Mouse (Mus musculus) CH12F3 (cell line): ENCODE data around the gene Mboat2.

Source experiments
- in situ Hi-C: fragments of 300-500 bp; cut with MboI; formaldehyde crosslinking; loops from 2 replicates; pipeline ENCODE4 v1.14.3; 2020; ENCODE audit warnings: low sequenced_read_pairs

Mboat2 gene

DNA sequence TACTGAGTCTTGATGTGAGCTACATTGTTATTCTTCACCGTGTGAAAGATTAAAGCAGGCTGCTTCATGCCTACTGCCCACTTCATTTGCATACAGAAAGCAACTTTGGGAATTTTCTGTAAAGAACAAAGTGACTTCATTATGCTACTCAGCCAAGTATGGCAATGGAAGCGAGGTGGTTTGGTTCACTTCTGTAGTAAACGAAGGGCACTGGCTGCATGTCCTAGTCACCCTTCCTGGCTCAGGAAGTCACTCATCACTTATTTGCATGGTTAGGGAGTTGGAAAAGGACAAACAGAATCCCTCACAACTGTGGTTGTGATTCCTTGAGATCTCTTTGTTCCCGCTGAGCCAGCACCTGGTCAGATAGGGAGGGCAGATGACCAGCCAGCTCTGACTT is 66.7 kb downstream of the Mboat2 start:
- in situ Hi-C loops, result no loop called here

GRCm38 (mm10) chr12:24898226-24898625 is 67.5 kb downstream of the Mboat2 start:
- in situ Hi-C loops, result no loop called here

GRCm38 (mm10) chr12:24899636-24900035 is 69.0 kb downstream of the Mboat2 start:
- in situ Hi-C loops, result no loop called here

DNA sequence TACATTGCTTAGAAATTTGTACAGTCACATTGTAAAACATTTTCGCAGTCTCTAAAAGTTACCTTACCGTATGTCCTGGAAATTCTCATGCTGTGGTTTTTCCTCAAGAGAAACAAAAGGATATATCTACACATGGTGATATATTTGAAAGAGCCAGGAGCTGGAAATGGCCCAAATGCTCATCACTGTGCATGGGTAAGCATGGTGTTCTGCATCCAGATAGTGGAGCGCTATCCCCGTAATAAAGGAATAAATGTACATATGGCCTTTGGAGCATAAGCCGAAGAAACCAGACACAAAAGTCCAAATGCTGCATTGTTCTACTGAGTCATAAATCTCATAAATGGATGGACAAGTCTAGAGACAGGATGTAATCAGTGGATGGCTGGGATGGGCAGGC is 72.1 kb downstream of the Mboat2 start:
- in situ Hi-C loops, result no loop called here

GRCm38 (mm10) chr12:24907894-24908293 is 77.2 kb downstream of the Mboat2 start:
- in situ Hi-C loops, result no loop called here

- in situ Hi-C loops, result no loop called here
Measured at GRCm38 (mm10) chr12:24909679-24910078, 79.0 kb downstream of the Mboat2 start.

DNA sequence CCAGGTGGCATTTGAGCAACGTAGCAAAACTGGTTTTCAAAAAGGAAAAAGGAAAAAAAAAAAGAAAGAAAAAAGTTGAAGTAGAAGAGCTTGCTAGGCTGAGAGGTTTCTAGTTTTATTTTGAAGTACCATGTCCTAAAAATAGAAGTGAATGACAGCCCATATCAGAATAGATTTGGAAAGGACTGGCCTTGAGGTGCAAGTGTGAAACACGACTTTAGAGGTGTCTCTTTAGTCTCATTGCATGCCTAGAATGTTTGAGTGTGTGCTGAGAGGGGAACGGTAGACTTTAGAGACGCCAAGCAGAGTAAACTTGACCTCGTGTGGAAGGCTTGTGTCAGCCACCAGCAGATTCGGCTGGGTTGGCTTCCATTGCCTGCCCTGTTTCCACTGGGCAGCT is 81.5 kb downstream of the Mboat2 start:
- in situ Hi-C loops, result no loop called here

DNA sequence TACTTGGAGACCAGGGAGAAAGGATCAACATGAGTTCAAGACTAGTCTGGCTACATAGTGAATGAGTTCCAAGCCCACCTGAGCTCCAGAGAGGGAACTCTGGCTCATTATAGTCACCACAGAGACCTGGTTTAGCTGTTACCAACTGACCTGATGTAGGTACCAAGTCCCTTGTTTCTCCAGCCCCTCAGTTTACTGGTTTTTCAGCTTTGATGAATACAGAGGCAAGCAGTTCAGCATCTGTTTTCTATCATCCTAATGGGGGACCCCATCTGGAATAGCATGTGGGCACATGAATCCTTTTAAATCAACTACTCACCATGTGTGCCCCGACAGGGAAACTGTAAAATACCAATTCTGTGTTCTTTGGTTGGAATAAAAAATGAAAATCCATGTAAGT is 82.2 kb downstream of the Mboat2 start:
- in situ Hi-C loops, result no loop called here

GRCm38 (mm10) chr12:24918575-24919262 is 88.0 kb downstream of the Mboat2 start:
- in situ Hi-C loops, result no loop called here

- in situ Hi-C loops, result no loop called here
Measured at GRCm38 (mm10) chr12:24920861-24921260, 90.2 kb downstream of the Mboat2 start.

DNA sequence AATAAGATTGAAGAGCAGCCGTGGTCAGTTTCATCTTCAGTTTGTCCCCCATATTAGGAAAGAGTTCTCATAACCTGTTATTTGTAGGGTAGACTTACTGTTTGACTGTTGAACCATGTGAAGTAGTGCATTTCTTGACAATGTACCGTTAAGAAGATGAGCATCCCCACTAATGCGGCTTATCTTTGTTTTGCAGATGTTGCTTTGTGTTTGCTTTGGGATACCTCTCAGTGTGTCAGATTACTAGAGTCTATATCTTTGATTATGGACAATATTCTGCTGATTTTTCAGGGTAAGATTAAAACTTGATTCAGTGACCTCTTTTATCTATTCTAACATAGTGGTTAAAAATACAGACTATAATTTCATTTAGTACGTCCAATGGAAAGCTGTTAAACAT is 93.3 kb downstream of the Mboat2 start:
- in situ Hi-C loops, result no loop called here

DNA sequence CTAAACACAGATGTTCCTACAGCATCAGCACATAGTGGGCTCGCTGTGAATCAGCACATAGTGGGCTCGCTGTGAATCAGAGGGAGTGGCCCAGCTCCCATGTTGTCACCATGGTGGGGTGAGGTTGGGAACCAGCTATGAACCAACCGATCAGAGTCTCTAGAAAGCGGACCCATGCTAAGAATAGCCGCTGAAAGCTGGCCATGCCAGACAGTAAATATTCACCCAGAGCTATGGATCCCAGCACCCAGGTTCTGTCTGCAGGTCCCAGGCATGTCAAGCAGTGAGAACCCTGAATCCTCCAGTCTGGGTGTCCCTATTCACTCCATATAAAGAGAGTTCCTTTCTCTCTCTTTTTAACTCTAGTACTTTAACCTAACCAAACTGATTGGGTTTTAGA is 94.6 kb downstream of the Mboat2 start:
- in situ Hi-C loops, result no loop called here

DNA sequence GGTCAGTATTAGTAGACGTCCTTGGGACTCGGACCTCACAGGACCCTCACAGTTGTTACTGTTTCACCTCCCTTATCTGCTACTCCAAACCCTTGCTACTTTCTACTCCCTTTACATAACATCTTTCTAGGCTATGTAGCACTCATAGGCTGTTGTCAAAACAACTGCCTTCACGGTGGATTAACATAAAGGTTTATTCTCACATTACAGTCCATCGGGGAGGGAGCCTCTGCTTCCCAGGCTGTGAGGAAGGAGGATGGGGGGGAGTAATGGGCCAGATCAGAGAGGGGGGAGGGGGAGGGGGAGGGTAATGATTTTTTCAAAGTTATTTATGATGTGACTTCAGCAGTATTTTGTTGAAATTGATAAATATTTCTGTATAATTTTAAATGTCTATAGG is 95.0 kb downstream of the Mboat2 start:
- in situ Hi-C loops, result no loop called here

DNA sequence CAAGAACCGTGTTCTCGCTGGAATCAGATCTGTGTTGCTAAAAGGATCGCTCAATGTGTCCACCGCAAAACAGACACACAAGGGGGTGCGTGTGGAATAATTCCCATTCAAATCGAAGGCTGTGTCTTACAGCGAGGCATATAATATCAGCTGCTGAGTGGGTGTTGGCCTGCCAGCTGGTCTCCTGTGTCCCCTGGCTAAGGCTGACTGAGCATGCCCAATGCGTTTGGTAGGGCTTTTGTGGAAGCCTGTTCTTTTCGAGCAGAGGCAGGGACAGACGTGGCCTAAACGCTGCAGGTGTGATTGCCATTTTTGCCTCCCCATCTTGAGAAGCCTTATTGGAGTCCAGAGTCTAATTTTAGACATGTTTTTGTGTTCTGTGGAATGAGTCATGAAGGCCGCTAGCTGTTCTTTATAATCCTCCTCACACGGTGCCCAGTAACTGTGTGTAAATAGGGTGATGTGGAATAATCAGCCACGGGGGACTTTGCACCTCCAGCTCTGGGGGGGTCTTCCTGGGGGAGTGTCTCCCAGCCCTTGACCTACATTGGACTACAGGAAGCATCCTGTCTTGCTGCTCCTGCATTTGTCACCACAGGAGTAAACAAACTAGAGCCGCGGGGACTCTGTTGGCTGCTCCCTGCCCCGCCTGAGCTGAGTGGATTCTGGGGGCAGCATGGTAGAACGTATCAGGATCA is 97.5 kb downstream of the Mboat2 start:
- in situ Hi-C loops, result no loop called here

- in situ Hi-C loops, result no loop called here
Measured at GRCm38 (mm10) chr12:24929043-24929442, 98.4 kb downstream of the Mboat2 start.

- in situ Hi-C loops, result no loop called here
Measured at GRCm38 (mm10) chr12:24930760-24931159, 100.1 kb downstream of the Mboat2 start.

DNA sequence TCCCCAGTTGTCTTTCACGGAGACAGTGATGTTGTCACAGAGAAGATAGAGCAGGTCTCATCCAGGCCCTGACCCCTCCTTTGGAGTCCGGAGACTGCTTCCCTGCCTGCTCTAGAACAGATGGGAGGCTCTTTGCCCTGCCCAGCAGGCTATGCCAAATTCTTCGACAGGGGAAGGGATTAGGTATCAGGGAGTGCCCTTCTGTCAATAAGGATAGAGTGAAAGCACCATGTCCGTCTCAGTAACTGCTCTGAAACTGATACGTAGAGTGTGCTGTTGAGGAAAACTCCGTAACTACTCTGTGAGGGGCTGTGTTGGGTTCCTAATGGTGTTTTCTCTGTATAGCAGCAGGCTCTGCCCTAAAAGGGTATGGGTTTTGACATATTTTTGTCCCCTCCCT is 101.4 kb downstream of the Mboat2 start:
- in situ Hi-C loops, result no loop called here

GRCm38 (mm10) chr12:24933206-24933775 is 102.6 kb downstream of the Mboat2 start:
- in situ Hi-C loops, result no loop called here

- in situ Hi-C loops, result no loop called here
Measured at GRCm38 (mm10) chr12:24933996-24934395, 103.3 kb downstream of the Mboat2 start.

DNA sequence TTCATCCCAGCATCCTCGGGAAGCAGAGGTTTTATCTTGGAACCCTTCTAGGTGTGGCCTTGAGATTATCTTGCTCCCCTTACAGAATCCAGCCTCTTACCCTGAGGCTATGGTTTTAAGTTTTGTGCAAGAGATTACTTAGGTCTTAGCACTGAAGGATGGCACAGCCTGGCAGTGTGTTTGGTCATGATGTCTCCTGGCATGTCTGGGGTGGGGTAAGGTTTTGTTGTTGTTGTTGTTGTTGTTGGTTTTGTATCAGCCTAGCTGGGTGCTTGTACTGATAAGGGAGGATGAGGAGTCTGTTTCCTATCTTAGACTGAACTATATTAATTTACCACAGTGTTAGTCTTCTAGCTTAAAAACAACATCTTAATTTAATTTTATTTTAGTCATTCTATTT is 105.6 kb downstream of the Mboat2 start:
- in situ Hi-C loops, result no loop called here

DNA sequence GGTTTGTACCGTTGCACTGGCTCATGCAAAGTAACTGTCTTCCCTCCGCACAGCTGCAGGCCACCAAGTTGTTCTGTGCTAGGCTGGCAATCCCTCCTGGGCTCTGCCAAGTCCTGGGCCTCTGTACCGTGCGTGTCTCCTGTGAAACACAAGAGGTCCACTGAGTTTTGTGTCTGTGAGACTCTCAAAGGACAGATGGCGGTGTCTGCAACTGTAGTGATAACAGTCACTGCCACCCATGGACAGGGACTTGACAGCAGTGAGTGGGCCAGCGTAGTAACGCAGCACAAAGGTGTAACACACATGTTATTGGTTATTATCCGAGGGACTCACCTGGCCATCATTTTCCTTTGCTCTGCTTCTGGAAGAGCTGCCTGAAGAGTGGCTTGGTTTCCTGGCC is 108.7 kb downstream of the Mboat2 start:
- in situ Hi-C loops, result no loop called here

DNA sequence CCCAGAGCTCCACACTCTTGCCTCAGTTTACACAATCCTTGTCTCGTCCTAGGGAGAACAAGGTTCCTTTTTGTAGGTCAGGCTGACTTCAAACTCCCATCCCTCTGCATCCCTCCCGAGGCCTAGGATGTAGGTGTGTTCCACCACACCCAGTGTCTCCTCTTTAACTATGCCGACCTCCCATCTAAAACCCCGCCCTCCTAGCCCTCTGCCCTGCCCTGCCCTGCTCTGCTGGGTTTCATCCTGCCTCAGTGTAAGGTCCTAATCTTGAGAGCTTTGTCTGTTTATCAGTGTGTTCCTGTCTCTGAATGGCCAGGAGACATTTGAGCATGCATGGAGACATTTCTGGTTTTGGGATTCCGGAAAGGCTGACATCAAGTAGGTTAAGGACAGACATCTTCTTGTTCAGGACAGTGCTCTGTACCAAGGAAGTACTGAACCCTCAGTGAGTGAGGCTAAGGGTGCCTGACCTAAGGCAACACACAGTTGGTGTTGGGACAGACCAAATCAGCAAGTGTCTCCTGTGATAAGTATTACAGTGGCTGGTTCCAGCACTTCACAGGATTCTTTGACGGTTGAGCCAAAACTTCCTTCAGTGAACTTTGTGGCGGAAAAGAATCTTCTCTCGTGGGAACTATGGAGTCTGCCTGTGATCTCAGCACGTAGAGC is 112.1 kb downstream of the Mboat2 start:
- in situ Hi-C loops, result loop anchor here (10.0 kb wide), 1 partner anchor 208 kb away; no protein-coding TSS in a partner anchor
